Comparison of ENCODE assay signal across 1 mouse cellular context in the genomic region with DNA sequence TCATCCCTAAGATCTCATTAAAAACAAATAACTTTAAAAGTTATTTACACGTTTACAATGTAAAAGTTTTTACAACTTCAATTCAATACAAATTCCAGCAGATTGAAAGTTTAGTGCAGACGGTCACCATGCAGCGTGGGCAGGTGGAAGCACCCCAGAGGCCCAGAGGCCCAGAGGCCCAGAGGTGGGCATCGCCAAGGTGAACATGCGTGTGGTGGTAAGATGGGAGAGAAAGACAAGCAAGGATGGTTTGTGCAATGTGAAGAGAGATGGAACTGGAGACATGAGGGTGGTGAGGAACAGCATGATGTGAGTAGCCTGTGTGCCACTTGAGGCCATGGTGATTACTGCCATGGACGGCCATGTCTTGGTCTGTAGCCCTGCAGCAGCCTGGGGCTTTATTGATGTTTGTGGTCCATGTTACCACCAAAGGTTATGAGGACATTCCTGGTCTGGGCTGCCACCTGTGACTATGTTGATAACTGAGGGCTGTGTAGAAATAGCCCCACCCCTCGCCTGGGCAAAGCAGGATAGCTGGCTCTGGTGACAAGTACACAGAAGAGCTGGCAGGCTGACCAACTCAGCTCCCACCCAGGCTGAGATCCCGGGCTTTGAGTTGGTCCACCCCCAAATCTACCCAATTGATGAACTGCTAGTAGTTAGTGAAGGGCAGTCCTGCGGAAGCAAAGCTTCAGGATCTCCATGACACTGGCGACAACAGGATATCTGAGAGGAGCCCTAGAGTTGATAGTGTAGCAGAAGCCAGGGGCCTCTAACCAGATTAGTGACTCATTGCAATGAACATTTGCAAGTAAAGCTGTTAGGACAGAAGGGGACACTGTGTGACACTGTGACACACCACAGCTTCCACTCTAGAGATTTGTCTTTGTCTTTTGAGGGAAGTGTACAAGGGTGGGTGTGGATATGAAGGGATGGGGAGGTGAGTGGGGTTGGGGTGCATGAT.
TF ChIP-seq lines count a peak whose summit lies in the region.

No protein-coding gene starts in this region.

TF ChIP-seq in MEL, 35 proteins besides CTCF, POLR2A, EP300 and RAD21:
- no peak for TF ChIP-seq MAX (IDR thresholded peaks at IDR 0.05; ENCODE audit: low read length)
- peak; percentile 0; the same call in 1 of the 2 replicates for TF ChIP-seq TCF12 (IDR thresholded peaks at IDR 0.05; ENCODE audit: low read depth, low read length)
- no peak for TF ChIP-seq NRF1 (IDR thresholded peaks at IDR 0.05; ENCODE audit: insufficient read depth, low read depth, low read length, poor library complexity, severe bottlenecking)
- no peak for TF ChIP-seq CHD1 (IDR thresholded peaks at IDR 0.05; ENCODE audit: low read depth, low read length)
- no peak for TF ChIP-seq UBTF (IDR thresholded peaks at IDR 0.05; ENCODE audit: borderline replicate concordance, insufficient read depth, low read depth, low read length)
- TF ChIP-seq BHLHE40 (IDR thresholded peaks at IDR 0.05; ENCODE audit: borderline replicate concordance, low read depth, low read length): no peak
- no peak for TF ChIP-seq CHD2 (IDR thresholded peaks at IDR 0.05; ENCODE audit: low read length)
- no peak for TF ChIP-seq MYC (IDR thresholded peaks at IDR 0.05; ENCODE audit: low read depth, low read length)
- TF ChIP-seq MXI1 (IDR thresholded peaks at IDR 0.05; ENCODE audit: low read depth, low read length): no peak
- no peak for TF ChIP-seq GABPA (IDR thresholded peaks at IDR 0.05; ENCODE audit: low read depth, low read length)
- peak; percentile 26; the same call in 1 of the 2 replicates for TF ChIP-seq TAL1 (IDR thresholded peaks at IDR 0.05; ENCODE audit: low read length)
- no peak for TF ChIP-seq USF1 (IDR thresholded peaks at IDR 0.05; ENCODE audit: low read depth, low read length)
- TF ChIP-seq GATA1 (IDR thresholded peaks at IDR 0.05; ENCODE audit: low read depth, low read length): 0 out of 2 replicates have a peak, but pooled peaks have one; percentile 19
- TF ChIP-seq MYB (IDR thresholded peaks at IDR 0.05; ENCODE audit: low read depth, low read length): no peak
